Mouse (Mus musculus) mesoderm, embryonic 11.5 days (tissue): ENCODE results near the gene Fmnl3.

ENCODE experiments used
- DNase-seq: peaks from one replicate; pipeline ENCODE4 v3.0.0-alpha.2; 2012; ENCODE audit warnings: low read depth, low spot score

Fmnl3 gene

DNA sequence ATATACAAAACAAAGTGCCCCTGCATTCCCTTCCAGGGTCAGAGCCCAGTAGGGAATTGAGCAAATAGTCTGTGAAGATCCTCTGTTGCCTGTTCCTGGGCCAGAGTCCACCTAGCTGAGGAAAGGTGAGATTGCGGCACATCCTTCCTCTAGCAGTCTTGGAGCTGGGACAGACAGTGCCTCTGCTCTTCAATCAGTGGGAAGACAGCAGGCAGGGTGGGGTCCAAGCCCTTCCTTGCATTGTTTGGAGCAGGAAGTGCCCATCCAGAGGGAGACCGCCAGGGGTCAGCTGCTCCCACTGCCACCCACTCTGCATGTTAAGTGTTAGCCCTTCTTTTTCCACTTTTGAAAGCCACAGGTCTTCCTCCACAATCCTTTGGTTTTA, 53.0 kb downstream of the Fmnl3 start:
- DNase-seq = peak; percentile 7

DNA sequence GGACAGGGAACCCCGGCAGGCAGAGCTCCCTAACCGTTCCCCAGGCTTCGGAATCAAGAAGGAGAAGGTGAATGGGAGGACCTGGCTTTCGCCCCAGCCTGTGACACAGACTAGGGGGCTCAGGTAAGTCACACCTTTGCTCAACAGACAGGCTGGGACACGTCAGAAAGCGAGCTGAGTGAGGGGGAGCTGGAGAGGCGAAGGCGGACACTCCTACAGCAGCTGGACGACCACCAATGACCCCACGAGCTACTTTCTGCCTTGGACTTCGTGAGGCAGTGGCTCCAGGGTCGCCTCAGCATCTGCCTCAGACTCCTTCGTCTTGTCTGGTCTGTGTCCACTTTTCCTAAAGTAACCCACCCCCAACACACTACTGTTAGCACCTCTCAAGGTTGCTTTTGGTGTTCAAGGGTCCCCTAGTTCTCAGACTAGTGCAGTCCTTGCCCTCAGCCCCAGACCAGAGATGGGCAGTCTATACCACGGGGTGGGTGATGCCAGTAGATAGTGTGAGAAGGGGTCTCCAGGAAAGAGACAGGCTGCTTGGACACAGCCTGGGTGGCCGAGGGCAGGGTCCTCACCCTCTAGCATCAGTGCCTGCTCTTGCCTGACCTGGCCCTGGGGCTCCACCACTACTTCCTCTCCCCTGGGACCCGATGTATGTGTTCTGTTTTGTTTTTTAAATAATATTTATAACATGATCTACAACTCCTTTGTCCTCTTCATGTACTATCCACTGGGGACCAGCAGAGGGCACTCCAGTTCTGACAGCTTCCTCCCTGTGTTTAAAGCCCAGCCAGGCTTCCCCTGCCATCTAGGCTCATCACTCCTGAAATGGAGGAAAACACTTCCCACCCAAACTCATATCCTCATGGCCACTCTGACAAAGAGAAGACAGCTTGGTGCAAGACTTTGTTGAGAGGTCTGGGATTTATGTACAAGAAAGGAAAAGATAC, 53.7 kb downstream of the Fmnl3 start:
- DNase-seq = peak; percentile 80

- DNase-seq = no peak
Measured at GRCm38 (mm10) chr15:99314891-99315290, 55.4 kb downstream of the Fmnl3 start.

DNA sequence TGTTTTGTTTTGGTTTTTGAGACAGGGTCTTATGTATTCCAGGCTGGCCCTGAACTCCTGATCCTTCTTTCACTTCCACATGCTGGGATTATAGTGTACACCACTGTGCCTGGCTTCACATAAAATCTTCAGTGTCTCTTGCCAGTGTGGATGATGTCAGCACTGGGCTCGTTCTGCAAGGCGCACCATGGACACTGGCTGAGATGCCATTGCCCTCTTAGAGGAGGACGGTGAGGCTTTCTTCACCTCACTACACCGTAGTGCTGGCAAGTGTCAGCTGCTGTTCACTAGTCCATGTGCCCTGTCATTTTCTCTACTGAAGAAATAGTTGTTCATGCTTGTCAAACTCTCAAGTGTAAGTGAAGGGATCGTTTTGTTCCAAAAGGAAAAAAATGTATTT, 59.7 kb downstream of the Fmnl3 start:
- no peak for DNase-seq

- DNase-seq = no peak
Measured at GRCm38 (mm10) chr15:99309549-99309948, 60.7 kb downstream of the Fmnl3 start.

GRCm38 (mm10) chr15:99307476-99307875, 62.8 kb downstream of the Fmnl3 start:
- no peak for DNase-seq

GRCm38 (mm10) chr15:99296213-99296612, 74.1 kb downstream of the Fmnl3 start:
- DNase-seq = no peak

- peak; percentile 31 for DNase-seq
Measured at GRCm38 (mm10) chr15:99295484-99295981, 74.7 kb downstream of the Fmnl3 start, which contains the start of gene Fam186b. Gene Fam186b (minus strand): TSS chr15:99295888.

- DNase-seq = peak; percentile 92
Measured at GRCm38 (mm10) chr15:99294813-99295374, 75.4 kb downstream of the Fmnl3 start, which contains the start of gene Prpf40b. Gene Prpf40b (plus strand): TSS chr15:99295087.

DNA sequence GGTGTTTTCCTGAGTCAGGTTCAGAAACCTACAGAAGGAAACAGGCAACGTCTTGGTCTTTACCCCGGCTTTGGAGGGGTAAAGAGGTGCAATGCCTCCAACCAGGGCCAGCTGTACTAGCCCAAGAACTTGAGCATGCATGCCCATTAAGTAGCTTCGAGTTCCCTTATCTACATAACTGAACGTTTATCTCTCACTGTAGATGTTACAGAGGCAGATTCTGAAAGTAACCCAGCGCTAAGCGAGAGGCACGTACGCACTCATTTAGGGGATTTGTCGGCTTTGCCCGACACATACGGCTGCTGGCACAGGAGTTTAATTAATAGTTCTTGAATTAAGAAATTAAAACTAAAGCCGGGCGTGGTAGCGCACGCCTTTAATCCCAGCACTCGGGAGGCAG, 76.0 kb downstream of the Fmnl3 start:
- DNase-seq = no peak

DNA sequence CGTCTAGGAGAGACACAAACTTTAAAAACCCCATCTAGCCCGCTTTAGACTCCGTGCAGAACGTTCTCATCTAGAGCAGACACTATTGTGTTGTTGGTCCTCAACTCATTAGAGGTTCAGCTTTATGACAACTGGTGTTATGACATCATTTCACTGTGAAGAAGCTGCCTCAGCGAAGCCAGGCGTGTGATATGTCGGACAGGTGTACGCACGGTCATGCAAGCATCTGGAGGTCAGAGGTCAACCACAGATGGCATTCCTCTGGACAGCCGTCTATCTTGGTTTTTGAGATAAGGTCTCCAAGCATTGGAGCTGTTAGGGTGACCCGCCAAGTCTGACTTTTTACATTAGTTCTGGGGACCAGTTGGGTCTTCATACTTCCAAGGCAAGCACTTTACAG, 79.7 kb downstream of the Fmnl3 start:
- DNase-seq = no peak

DNA sequence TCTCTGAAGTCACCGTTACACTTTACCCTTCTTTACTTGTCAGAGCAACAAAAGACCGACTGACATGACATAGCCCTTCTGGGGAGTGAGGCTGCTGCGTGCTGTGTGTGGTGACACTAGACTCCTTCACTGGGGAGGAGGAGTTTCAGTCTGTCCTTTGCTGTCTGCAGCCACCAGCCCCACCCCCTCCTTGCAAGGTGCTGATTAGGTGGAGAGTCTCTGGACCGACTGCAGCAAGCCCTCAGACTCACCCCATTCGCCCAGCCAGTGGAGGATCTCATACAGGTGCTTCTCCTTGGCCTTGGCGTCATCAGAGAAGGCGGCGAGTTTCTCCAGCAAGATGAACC, 85.1 kb downstream of the Fmnl3 start:
- DNase-seq = no peak

- no peak for DNase-seq
Measured at GRCm38 (mm10) chr15:99284527-99285188, 85.6 kb downstream of the Fmnl3 start.

GRCm38 (mm10) chr15:99283456-99283855, 86.8 kb downstream of the Fmnl3 start:
- DNase-seq = no peak

DNA sequence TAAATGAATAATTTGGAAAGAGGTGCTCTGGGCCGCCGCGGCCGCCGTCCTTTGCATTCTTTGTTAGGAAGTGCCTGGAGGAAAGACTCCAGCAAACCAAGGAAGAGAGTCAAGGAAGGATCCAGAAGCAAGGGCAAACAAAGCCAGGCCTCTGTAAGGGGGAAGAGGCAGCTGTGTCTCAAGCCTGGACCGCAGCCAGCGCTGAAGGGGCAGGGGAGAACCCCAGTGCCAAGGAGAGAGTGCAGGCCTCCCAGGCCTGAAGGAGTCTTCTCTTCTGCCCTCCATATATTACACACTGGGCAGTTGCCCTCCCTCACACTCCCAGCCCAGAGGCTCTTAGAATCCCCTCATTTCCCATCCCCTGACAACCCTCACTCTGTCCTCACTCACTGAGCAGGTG, 92.0 kb downstream of the Fmnl3 start:
- no peak for DNase-seq

GRCm38 (mm10) chr15:99276095-99276494, 94.2 kb downstream of the Fmnl3 start:
- no peak for DNase-seq
